Mouse (Mus musculus) C2C12 (cell line): ENCODE data around the gene Adam23. TPM values are rescaled to one million over a fixed set of nuclear protein-coding genes. Genes with fewer than 3 reads are reported as not detected.
"Not testable (repeated sequence)": the region's sequence is repeated elsewhere in the genome, so short reads cannot be mapped to it uniquely, and the experiment has no call there.

ENCODE experiments used
- H3K27me3 ChIP-seq: one replicate; pipeline ENCODE4 v1.6.1; 2011; ENCODE audit not compliant: control insufficient read depth, insufficient read depth, insufficient read length
- H3K36me3 ChIP-seq: one replicate; pipeline ENCODE4 v1.6.1; 2011; ENCODE audit not compliant: control insufficient read depth, insufficient read depth
- H3K4me3 ChIP-seq: one replicate; pipeline ENCODE4 v1.5.1; 2011; ENCODE audit warnings: mild to moderate bottlenecking, control low read depth; ENCODE audit not compliant: poor library complexity, insufficient read depth, severe bottlenecking
- H3K79me2 ChIP-seq: one replicate; pipeline ENCODE4 v1.6.1; 2011; ENCODE audit not compliant: control insufficient read depth, insufficient read depth
- H3K79me3 ChIP-seq: one replicate; pipeline ENCODE4 v1.6.1; 2011; ENCODE audit warnings: low read depth, control low read depth
- H3ac ChIP-seq: one replicate; pipeline ENCODE3; 2011; ENCODE audit warnings: low read depth; ENCODE audit not compliant: control insufficient read depth, insufficient read length
- CEBPB ChIP-seq: IDR thresholded peaks from one replicate; pipeline ENCODE4 v1.6.1; 2011; ENCODE audit warnings: low read depth, mild to moderate bottlenecking, control low read depth, moderate library complexity
- CTCF ChIP-seq: IDR thresholded peaks from one replicate; pipeline ENCODE4 v1.5.1; 2011; ENCODE audit not compliant: control insufficient read depth, insufficient read depth, insufficient read length
- FOSL1 ChIP-seq: IDR thresholded peaks from one replicate; pipeline ENCODE4 v1.8.0; 2011; ENCODE audit warnings: mild to moderate bottlenecking, low read length; ENCODE audit not compliant: poor library complexity, insufficient read depth, severe bottlenecking
- MAX ChIP-seq: IDR thresholded peaks from one replicate; pipeline ENCODE4 v1.6.1; 2011; ENCODE audit warnings: mild to moderate bottlenecking, control low read depth
- MYOD1 ChIP-seq: IDR thresholded peaks from one replicate; pipeline ENCODE4 v1.6.1; 2011; ENCODE audit warnings: low read depth; ENCODE audit not compliant: control insufficient read depth, insufficient read length
- MYOG ChIP-seq: IDR thresholded peaks from one replicate; pipeline ENCODE4 v1.6.1; 2011; ENCODE audit not compliant: control insufficient read depth, insufficient read length; ENCODE audit errors: extremely low read depth
- USF1 ChIP-seq: IDR thresholded peaks from one replicate; pipeline ENCODE4 v1.6.1; 2011; ENCODE audit warnings: low read depth, mild to moderate bottlenecking, control low read depth, moderate library complexity
- polyA plus RNA-seq: library from polyadenylated mRNA; unstranded; fragments of >200 nt; fragmentation: generic; extraction: Trizol; gene quantifications from one replicate; pipeline ENCODE4 v1.2.1, GENCODE M21; 2012; ENCODE audit warnings: missing spikeins

Adam23 gene
- polyA plus RNA-seq, 1 experiment, result 0.62 TPM

GRCm38 (mm10) chr1:63586869-63587268 lies 141.2 kb downstream of the Adam23 start:
- Histone ChIP-seq H3K79me3 (no peaks in the 10 kb centered on the region), H3K79me2 (no peaks in the 10 kb centered on the region), H3ac (no peak overlapping the region), H3K36me3 (no peaks in the 10 kb centered on the region), H3K27me3 (peaks cover 2% of the 10 kb centered on the region), H3K4me3 (no peak overlapping the region)
- no peak for TF ChIP-seq FOSL1
- TF ChIP-seq CTCF, result no peak
- no peak for TF ChIP-seq CEBPB
- TF ChIP-seq MAX, result no peak
- no peak for TF ChIP-seq MYOG
- TF ChIP-seq USF1, result no peak
- TF ChIP-seq MYOD1, result no peak

GRCm38 (mm10) chr1:63603870-63604500 lies 158.3 kb downstream of the Adam23 start:
- Histone ChIP-seq H3K79me3 (no peaks in the 10 kb centered on the region), H3K4me3 (no peak overlapping the region)

GRCm38 (mm10) chr1:63609613-63610012 lies 163.9 kb downstream of the Adam23 start:
- Histone ChIP-seq H3K36me3 (no peaks in the 10 kb centered on the region), H3K79me2 (no peaks in the 10 kb centered on the region), H3ac (no peak overlapping the region), H3K27me3 (no peaks in the 10 kb centered on the region), H3K79me3 (no peaks in the 10 kb centered on the region), H3K4me3 (no peak overlapping the region)
- TF ChIP-seq CTCF (no peak), CEBPB (no peak), MAX (no peak), FOSL1 (no peak), MYOG (no peak), MYOD1 (no peak), USF1 (no peak)

More at GRCm38 (mm10) chr1:63603870-63604500, 158.3 kb downstream of the Adam23 start:
- Histone ChIP-seq H3ac (no peak overlapping the region), H3K36me3 (no peaks in the 10 kb centered on the region), H3K27me3 (no peaks in the 10 kb centered on the region), H3K79me2 (no peaks in the 10 kb centered on the region)
- TF ChIP-seq USF1 (no peak), CTCF (no peak)

- H3K27me3 ChIP-seq, result no peaks in the 10 kb centered on the region
- H3K79me2 ChIP-seq, result no peaks in the 10 kb centered on the region
- TF ChIP-seq FOSL1 (no peak), USF1 (no peak), CEBPB (no peak), MYOG (no peak), CTCF (no peak)
- no peaks in the 10 kb centered on the region for H3K79me3 ChIP-seq
- H3K4me3 ChIP-seq, result no peak overlapping the region
- H3K36me3 ChIP-seq, result no peaks in the 10 kb centered on the region
- H3ac ChIP-seq, result no peak overlapping the region
Observed at GRCm38 (mm10) chr1:63614594-63614993, 168.9 kb downstream of the Adam23 start.

GRCm38 (mm10) chr1:63615668-63616067 lies 170.0 kb downstream of the Adam23 start, which contains the start of gene Gm39653:
Gm39653 (plus strand) TSS chr1:63615968.
- Histone ChIP-seq H3ac (no peak within 1 kb of the TSS), H3K36me3 (no peaks in the 10 kb centered on the region), H3K79me3 (no peaks in the 10 kb centered on the region), H3K79me2 (no peaks in the 10 kb centered on the region), H3K4me3 (no peak within 1 kb of the TSS), H3K27me3 (no peaks in the 10 kb centered on the region)
- TF ChIP-seq MYOD1 (no peak), MAX (no peak), FOSL1 (no peak), MYOG (no peak), CTCF (no peak), CEBPB (no peak), USF1 (no peak)

GRCm38 (mm10) chr1:63628211-63628610 lies 182.5 kb downstream of the Adam23 start:
- Histone ChIP-seq H3ac (no peak overlapping the region), H3K79me3 (no peaks in the 10 kb centered on the region), H3K79me2 (no peaks in the 10 kb centered on the region), H3K27me3 (no peaks in the 10 kb centered on the region), H3K4me3 (no peak overlapping the region), H3K36me3 (no peaks in the 10 kb centered on the region)
- no peak for TF ChIP-seq CEBPB
- TF ChIP-seq MYOD1, result no peak
- TF ChIP-seq USF1, result no peak
- TF ChIP-seq MAX, result no peak
- no peak for TF ChIP-seq MYOG
- TF ChIP-seq CTCF, result no peak
- no peak for TF ChIP-seq FOSL1

- not testable (repeated sequence) for H3K27me3 ChIP-seq, H3K36me3 ChIP-seq, H3K79me2 ChIP-seq, H3K79me3 ChIP-seq, H3ac ChIP-seq, H3K4me3 ChIP-seq
Observed at GRCm38 (mm10) chr1:63630390-63630789, 184.7 kb downstream of the Adam23 start.
